Mouse (Mus musculus): ENCODE data around the gene Cmklr1. TPM values are rescaled to one million over a fixed set of nuclear protein-coding genes. Genes with fewer than 3 reads are reported as not detected.

Cmklr1 gene
- polyA plus RNA-seq, 1 experiment, result 58.6 TPM

DNA sequence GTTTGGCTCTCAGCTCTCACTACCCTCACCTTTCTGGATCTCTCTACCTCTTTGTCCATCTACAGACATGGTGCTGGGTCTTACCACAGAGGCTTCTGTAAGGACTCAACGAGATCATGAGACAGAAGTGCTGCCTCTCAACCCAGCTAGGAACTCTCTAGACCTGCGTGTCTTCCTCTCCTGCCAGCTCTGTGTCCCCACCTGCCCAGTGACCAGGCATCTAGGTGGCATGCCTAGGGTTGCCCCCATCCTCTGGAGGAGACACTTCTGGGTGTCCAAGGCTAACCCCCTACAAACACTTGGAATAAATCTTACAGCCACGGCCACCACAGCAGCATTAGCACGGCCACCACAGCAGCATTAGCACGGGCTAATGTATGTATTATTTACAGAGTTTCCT, 40.3 kb downstream of the Cmklr1 start:
- TF ChIP-seq CTCF (IDR thresholded peaks at IDR 0.05; ENCODE audit: low read depth, low read length), result no peak
- TF ChIP-seq POLR2A (IDR thresholded peaks at IDR 0.05; ENCODE audit: borderline replicate concordance, low read depth, low read length), result no peak
- Histone ChIP-seq H3K4me1 (ENCODE audit: control insufficient read depth, insufficient read depth, low read length) (no peaks in the 10 kb centered on the region), H3K27ac (ENCODE audit: insufficient read depth, low read depth, low read length) (no peak overlapping the region), H3K4me3 (ENCODE audit: insufficient read depth, low read length) (no peak overlapping the region)

DNA sequence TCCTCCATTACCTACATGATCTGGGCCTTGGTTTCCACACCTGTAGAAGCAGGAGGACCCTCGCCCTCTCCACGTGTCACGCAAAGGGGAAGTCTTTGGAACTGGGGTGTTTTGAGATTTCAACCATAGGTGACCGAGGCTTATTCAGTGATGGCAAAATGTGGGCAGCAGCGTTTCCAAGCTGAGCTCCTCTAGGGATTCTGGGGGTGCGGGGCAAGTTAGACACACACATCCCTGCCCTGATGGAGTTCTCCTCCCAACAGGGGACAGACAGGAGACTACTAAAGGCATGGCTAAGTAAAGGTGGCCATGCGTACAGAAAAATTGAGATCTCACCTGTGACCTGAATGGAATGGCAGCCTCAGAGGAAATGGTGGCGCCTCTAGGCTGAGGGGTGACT, 41.7 kb downstream of the Cmklr1 start:
- TF ChIP-seq CTCF (IDR thresholded peaks at IDR 0.05; ENCODE audit: low read depth, low read length) (no peak), POLR2A (IDR thresholded peaks at IDR 0.05; ENCODE audit: borderline replicate concordance, low read depth, low read length) (no peak)
- Histone ChIP-seq H3K27ac (ENCODE audit: insufficient read depth, low read depth, low read length) (no peak overlapping the region), H3K4me3 (ENCODE audit: insufficient read depth, low read length) (no peak overlapping the region), H3K4me1 (ENCODE audit: control insufficient read depth, insufficient read depth, low read length) (no peaks in the 10 kb centered on the region)

DNA sequence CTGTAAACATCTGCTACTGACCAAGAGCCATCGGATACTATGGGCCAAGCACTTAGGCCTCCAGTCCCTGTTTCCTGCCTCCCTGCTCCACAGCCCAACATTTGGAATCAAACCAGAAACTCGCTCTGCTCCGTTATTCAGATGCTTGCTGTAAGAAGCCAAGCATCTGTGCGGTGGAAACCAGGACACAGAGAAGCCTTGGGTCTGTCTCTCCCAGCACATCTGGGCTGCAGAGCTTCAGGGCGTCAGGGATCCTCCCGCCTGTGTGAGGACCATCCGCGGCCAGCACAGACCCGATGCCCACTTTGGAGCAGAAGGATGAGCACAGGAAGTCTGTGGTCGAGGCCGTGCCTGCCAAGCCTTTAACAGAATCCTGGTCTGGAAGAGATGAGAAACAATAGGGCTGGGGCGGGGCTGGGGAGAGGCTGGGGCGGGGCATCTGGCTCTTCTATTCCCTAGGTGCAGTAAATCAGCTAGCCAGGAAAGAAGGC, 42.2 kb downstream of the Cmklr1 start:
- Histone ChIP-seq H3K27ac (ENCODE audit: insufficient read depth, low read depth, low read length) (no peak overlapping the region), H3K4me3 (ENCODE audit: insufficient read depth, low read length) (no peak overlapping the region), H3K4me1 (ENCODE audit: control insufficient read depth, insufficient read depth, low read length) (no peaks in the 10 kb centered on the region)
- TF ChIP-seq POLR2A (IDR thresholded peaks at IDR 0.05; ENCODE audit: borderline replicate concordance, low read depth, low read length) (no peak), CTCF (IDR thresholded peaks at IDR 0.05; ENCODE audit: low read depth, low read length) (no peak)

DNA sequence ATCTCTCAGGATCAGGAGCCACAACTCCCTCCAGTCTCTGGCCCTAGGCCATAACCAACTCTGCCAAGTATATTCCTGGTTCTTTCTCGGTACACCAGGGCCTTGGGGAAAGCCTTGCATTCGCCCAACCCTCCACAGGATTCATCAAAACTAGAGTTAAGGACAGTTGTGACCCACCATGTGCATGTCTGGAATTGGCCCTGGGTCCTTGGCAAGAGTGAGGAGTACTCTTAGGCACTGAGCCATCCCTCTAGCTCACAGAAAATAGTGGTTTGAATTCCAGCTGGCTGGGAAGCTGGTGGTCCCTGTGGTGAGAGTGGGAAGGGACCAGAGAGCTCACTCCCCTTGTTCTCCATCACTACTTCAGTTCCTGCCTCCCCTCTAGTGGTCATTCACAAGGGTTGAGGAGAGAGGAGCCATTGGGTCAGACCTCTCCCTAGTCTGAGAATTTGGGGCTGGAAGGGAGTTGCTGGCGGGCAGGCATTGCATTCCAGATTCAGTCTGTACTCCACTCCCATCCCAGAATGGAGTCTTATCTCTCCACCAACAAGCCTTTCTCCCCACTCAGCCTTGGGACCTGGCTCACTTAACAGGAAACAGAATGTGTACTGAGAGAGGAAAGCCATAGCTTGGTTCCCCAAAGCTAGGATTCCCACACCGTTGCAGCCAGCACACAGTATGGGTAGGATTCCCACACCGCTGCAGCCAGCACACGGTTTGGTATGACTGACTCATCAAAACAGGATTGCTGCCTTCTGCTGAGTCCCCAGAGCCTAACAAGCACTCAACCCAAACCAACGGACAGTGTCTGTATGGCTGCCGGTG, 43.1 kb downstream of the Cmklr1 start:
- H3K27ac ChIP-seq (ENCODE audit: insufficient read depth, low read depth, low read length), result no peak overlapping the region
- H3K4me1 ChIP-seq (ENCODE audit: control insufficient read depth, insufficient read depth, low read length), result no peaks in the 10 kb centered on the region
- TF ChIP-seq POLR2A (IDR thresholded peaks at IDR 0.05; ENCODE audit: borderline replicate concordance, low read depth, low read length) (no peak), CTCF (IDR thresholded peaks at IDR 0.05; ENCODE audit: low read depth, low read length) (no peak)
- H3K4me3 ChIP-seq (ENCODE audit: insufficient read depth, low read length), result no peak overlapping the region

DNA sequence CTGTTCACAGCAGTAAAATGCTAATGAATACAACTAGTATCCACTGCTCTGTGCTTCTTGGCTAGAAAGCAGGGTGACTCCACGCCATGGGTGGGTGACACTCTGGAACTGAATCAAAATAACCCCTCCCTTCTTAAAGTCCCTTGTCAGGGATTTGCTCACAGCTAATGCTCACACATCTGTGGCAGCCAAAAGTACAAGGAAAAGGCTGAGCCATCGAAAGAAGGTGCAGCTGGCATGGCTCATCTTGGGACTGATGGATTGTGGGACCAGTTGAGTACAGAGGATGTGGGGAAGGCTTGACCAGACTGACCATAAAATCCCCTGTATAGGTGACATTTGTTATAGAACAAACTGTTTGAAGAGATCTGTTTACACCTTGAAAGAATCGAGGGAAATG, 44.1 kb downstream of the Cmklr1 start:
- Histone ChIP-seq H3K27ac (ENCODE audit: insufficient read depth, low read depth, low read length) (no peak overlapping the region), H3K4me1 (ENCODE audit: control insufficient read depth, insufficient read depth, low read length) (no peaks in the 10 kb centered on the region), H3K4me3 (ENCODE audit: insufficient read depth, low read length) (no peak overlapping the region)
- no peak for TF ChIP-seq CTCF (IDR thresholded peaks at IDR 0.05; ENCODE audit: low read depth, low read length)
- no peak for TF ChIP-seq POLR2A (IDR thresholded peaks at IDR 0.05; ENCODE audit: borderline replicate concordance, low read depth, low read length)

DNA sequence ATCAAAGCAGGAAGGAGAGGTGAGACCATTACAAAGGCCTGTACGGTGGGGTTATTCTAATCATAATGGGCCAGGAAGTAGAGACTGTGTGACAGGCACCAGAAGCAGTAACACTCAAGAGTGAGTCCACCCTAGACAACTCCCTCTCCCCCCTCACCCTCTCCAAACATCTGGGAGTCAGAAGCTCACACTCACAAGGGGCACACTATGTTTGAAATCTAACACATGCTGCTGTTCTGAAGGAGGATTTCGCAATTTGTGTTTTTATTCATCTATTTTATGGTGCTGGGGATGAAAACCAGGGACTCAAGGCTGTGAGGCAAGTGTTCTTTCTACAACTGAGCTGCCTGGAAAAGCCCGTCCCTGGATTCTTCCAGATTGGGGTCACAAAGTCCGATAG, 45.5 kb downstream of the Cmklr1 start:
- Histone ChIP-seq H3K27ac (ENCODE audit: insufficient read depth, low read depth, low read length) (no peak overlapping the region), H3K4me3 (ENCODE audit: insufficient read depth, low read length) (no peak overlapping the region), H3K4me1 (ENCODE audit: control insufficient read depth, insufficient read depth, low read length) (no peaks in the 10 kb centered on the region)
- TF ChIP-seq POLR2A (IDR thresholded peaks at IDR 0.05; ENCODE audit: borderline replicate concordance, low read depth, low read length) (no peak), CTCF (IDR thresholded peaks at IDR 0.05; ENCODE audit: low read depth, low read length) (no peak)

DNA sequence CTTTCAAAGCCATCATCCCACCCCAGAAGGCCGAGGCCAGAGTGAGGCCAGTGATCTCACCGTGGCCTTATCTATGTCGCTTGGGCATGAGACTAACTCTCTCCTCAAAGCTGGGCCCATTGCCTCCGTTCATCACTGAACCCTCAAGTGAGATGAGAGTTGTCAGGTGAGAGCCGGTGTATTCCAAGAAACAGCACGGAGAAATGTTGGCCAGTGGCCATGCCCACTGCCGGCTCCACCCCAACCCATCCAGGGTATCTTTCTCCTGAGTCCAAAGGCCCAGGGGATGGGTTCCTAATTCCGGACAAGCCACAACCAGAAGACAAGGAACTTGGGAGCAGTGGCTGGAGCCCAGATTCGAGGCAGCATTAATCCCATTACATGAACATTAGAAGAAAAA, 46.8 kb downstream of the Cmklr1 start:
- TF ChIP-seq CTCF (IDR thresholded peaks at IDR 0.05; ENCODE audit: low read depth, low read length), result no peak
- TF ChIP-seq POLR2A (IDR thresholded peaks at IDR 0.05; ENCODE audit: borderline replicate concordance, low read depth, low read length), result no peak
- H3K4me3 ChIP-seq (ENCODE audit: insufficient read depth, low read length), result no peak overlapping the region
- H3K4me1 ChIP-seq (ENCODE audit: control insufficient read depth, insufficient read depth, low read length), result no peaks in the 10 kb centered on the region
- no peak overlapping the region for H3K27ac ChIP-seq (ENCODE audit: insufficient read depth, low read depth, low read length)

DNA sequence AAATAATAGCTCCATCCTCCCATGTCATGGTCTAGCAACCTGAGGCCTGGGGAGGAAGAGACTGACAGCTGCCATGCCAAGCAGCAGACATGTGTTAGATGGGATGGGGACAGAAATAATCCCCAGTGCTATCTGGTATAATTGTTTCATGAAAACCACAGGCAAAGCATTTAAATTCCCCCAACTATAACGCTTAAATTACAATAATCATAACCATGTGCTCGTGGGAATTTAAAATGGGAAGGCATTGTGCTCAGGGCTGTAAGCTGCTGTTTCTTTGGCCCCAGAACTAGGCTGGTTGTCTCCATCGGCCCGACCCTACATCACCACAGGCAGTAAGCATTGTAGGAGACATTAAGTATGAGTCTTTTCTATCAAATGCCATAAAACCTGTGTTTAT, 49.4 kb downstream of the Cmklr1 start:
- Histone ChIP-seq H3K4me1 (ENCODE audit: control insufficient read depth, insufficient read depth, low read length) (no peaks in the 10 kb centered on the region), H3K4me3 (ENCODE audit: insufficient read depth, low read length) (no peak overlapping the region), H3K27ac (ENCODE audit: insufficient read depth, low read depth, low read length) (no peak overlapping the region)
- TF ChIP-seq CTCF (IDR thresholded peaks at IDR 0.05; ENCODE audit: low read depth, low read length) (no peak), POLR2A (IDR thresholded peaks at IDR 0.05; ENCODE audit: borderline replicate concordance, low read depth, low read length) (no peak)

DNA sequence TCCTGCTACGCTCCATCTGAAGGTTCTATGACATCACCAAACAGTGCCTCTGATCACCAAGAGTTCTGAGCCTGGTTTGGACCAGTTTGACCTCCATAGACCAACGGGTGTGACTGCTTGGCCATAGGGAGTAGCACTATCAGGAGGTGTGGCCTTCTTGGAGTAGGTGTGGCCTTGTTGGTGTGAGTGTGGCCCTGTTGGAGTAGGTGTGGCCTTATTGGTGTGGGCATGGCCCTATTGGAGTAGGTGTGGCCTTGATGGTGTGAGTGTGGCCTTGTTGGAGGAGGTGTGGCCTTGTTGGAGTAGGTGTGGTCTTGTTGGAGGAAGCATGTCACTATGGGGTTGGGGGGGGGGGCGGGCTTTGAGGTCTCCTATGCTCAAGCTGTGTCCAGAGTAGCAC, 50.0 kb downstream of the Cmklr1 start:
- Histone ChIP-seq H3K4me1 (ENCODE audit: control insufficient read depth, insufficient read depth, low read length) (no peaks in the 10 kb centered on the region), H3K27ac (ENCODE audit: insufficient read depth, low read depth, low read length) (no peak overlapping the region), H3K4me3 (ENCODE audit: insufficient read depth, low read length) (no peak overlapping the region)
- TF ChIP-seq POLR2A (IDR thresholded peaks at IDR 0.05; ENCODE audit: borderline replicate concordance, low read depth, low read length), result no peak
- no peak for TF ChIP-seq CTCF (IDR thresholded peaks at IDR 0.05; ENCODE audit: low read depth, low read length)

DNA sequence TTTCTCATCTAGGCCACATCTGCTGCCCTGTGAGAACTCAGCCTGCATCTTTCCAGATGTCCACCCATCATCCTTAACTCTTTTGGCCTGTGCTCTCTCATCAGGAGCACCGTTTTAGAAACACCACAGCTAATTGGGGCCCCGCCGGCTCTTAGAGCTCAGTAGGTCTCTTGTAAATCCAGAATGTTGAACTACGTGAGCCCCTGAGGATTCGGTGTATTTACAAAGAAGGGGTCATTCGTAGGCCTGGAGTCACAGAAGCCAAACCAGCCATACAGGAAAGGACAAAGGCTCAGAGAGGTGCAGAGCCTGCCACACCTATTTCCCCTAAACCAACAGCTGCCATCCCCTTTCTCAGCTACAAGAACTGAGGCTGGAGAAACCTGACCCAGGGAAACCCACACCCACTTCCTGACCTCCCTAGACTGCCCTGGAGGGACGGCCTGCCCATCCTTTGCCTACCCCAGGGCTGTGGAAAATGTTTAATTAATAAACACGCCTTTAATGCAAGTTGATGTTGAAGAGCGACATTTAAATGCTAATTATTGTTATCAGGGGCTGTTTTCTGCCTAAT, 53.4 kb downstream of the Cmklr1 start:
- Histone ChIP-seq H3K4me3 (ENCODE audit: insufficient read depth, low read length) (no peak overlapping the region), H3K4me1 (ENCODE audit: control insufficient read depth, insufficient read depth, low read length) (peaks cover 27% of the 10 kb centered on the region), H3K27ac (ENCODE audit: insufficient read depth, low read depth, low read length) (no peak overlapping the region)
- no peak for TF ChIP-seq CTCF (IDR thresholded peaks at IDR 0.05; ENCODE audit: low read depth, low read length)
- no peak for TF ChIP-seq POLR2A (IDR thresholded peaks at IDR 0.05; ENCODE audit: borderline replicate concordance, low read depth, low read length)

Data from bone marrow macrophage, adult 2 months (primary cell).